Mouse (Mus musculus): ENCODE data around the gene Fam43a.

Gene Fam43a

DNA sequence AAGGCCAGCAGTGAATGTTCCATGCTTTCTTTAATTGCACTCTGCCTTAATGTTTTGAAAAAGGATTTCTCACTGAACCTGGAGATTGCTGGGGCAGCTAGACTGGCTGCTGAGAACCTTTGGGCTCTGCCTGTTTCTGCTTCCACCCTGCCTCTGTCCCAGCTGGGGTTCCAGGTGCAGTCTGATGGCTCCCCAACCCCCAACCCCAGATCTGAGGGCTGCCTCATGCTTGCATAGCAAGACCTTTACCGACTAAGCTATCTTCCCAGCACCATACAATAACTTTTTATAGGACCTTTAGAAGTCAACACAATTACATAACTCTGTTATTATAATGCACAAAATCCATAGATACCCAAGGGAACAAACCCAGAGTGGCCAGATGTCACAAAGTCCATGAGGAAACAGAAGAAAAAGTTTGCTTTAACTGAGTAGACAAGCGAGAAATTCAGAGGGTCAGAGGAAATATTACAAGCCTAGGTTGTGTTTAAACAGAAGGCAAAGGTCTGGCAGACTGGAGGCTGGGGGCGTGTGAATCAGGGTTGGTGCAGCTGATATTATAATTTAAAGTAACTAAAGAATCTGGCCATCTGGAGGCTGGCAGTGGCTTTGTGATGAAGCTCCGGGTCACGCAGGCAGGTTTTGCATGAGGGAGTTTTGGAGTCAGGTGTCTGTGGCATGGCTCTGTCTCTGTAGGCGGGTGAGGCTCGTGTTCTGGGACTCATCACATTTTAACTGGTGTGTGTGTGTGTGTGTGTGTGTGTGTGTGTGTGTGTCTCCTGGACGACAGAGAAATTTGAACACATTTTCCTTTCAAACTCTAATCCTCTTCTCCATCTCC, 34.6 kb downstream of the Fam43a start:
- DNase-seq, result no peak

GRCm38 (mm10) chr16:30638586-30638985, 39.1 kb downstream of the Fam43a start:
- DNase-seq, result no peak

GRCm38 (mm10) chr16:30640591-30640990, 41.1 kb downstream of the Fam43a start:
- no peak for DNase-seq

DNA sequence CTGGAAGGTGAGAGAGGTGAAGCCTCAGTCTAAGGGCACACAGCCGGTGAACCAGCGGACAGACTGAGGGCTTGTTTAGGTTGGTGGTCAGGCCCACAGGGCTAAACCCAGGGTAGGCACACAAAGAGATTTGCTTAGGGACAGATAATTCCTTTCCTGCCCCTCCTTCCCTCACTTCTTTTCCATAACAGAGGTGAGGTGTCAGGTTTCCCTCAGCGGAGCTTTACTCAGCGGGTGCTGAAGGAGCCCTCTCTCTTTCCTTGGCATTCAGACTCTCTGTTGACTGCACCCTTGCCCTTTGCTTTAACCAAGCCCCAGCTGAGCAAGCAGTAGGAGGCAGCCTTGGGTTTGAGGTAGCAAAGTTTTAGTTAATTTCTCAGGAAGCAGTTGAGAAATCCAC, 41.9 kb downstream of the Fam43a start:
- no peak for DNase-seq

- DNase-seq, result no peak
These were observed 42.7 kb downstream of the Fam43a start for GRCm38 (mm10) chr16:30642229-30642628.

GRCm38 (mm10) chr16:30644981-30645380, 45.5 kb downstream of the Fam43a start:
- no peak for DNase-seq

DNA sequence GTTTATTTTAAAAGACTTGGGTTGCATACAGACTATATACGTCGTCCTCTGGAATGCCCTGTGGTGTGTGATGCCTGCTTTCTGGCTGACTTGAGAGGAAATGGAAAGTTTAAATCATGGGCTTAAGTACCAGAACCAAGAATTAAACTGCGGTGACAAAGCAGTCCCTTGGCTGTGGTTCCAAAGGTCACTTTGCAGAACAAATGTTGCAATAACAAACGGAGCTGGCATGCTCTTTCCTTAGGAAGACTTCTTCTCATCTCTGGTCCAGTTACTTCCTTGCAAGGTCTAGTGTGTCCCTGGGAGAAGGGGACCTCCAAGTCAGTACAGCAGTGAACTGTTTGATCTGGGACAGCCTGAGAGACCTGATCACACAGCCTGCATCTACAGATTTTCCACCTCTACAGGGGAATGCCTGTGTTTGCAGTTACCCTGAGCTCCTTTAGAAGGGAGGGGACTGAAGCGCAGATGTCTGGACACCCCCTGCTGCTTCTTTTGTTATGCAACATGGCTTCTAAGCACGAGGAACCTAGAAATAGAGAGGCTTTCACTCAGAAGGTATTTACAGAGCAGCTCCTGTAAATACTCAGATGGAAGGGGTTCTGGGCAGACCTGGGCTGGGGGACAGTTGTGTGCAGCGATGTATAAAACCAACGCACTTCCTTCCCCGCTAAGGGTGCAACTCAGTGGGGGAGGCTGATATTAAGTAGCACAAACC, 46.5 kb downstream of the Fam43a start:
- no peak for DNase-seq

- no peak for DNase-seq
These were observed 47.3 kb downstream of the Fam43a start for GRCm38 (mm10) chr16:30646856-30647255.

DNA sequence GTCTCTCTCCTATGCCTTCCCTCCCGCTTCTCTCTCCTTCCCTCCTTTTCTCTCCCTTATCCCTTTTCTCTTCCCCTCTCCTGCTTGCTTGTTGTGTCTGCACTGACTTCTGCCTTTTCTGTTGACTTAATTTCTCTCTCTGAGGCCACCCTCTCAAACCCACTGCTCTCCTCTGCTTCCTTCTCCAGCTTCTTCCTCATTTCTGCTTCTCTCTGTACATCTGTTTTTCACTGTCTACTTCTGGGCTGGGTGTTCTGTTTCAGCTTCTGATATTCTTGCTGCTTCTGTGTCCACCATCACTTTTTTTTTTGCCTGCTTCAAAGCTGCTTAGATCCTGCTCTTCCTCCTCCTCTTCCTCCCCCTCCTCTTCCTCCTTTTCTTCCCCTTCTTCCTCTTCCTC, 51.8 kb downstream of the Fam43a start:
- no peak for DNase-seq
